Mouse (Mus musculus): ENCODE results near the gene Crtc2.

Gene Crtc2

DNA sequence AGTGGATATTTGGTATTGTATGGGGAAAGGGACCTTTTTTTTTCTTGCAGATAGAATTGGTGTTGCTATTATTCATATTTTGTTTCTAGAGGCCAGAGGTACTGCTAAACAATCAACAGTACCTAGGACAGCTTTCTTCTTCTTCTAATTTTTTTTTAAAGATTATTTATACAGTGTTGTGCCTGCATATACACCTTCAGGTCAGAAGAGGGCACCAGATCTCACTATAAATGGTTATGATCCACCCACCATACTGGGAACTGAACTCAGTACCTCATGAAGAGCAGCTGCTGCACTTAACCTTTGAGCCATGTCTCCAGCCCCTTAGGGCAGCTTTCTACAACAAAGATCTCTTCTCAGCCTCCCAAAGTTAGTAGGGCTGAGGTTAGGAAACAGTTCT lies 59.4 kb downstream of the Crtc2 start:
- no peak for DNase-seq
